Mouse (Mus musculus): Measurements from ENCODE around the gene Tgfa. TPM values are rescaled to one million over a fixed set of nuclear protein-coding genes. Genes with fewer than 3 reads are reported as not detected.

Tgfa gene
- polyA plus RNA-seq, 1 experiment: not detected

GRCm38 (mm10) chr6:86245965-86246364 is 50.9 kb downstream of the Tgfa start:
- Histone ChIP-seq H3K4me1 (ENCODE audit: control insufficient read depth) (no peaks in the 10 kb centered on the region), H3K36me3 (ENCODE audit: control insufficient read depth) (no peaks in the 10 kb centered on the region), H3K9me3 (ENCODE audit: control insufficient read depth, low read length) (no peaks in the 10 kb centered on the region), H3K4me3 (replicated peaks) (no peak overlapping the region), H3K27me3 (ENCODE audit: control insufficient read depth) (no peaks in the 10 kb centered on the region)
- TF ChIP-seq TAL1 (IDR thresholded peaks at IDR 0.05; ENCODE audit: low read length) (no peak), GATA1 (IDR thresholded peaks at IDR 0.05; ENCODE audit: low read length) (no peak)

- TF ChIP-seq TAL1 (IDR thresholded peaks at IDR 0.05; ENCODE audit: low read length) (no peak), GATA1 (IDR thresholded peaks at IDR 0.05; ENCODE audit: low read length) (no peak)
- no peaks in the 10 kb centered on the region for H3K36me3 ChIP-seq (ENCODE audit: control insufficient read depth)
- no peaks in the 10 kb centered on the region for H3K9me3 ChIP-seq (ENCODE audit: control insufficient read depth, low read length)
- no peaks in the 10 kb centered on the region for H3K27me3 ChIP-seq (ENCODE audit: control insufficient read depth)
- H3K4me3 ChIP-seq (replicated peaks): no peak overlapping the region
- H3K4me1 ChIP-seq (ENCODE audit: control insufficient read depth): no peaks in the 10 kb centered on the region
These were observed 53.5 kb downstream of the Tgfa start for GRCm38 (mm10) chr6:86248562-86248961.

DNA sequence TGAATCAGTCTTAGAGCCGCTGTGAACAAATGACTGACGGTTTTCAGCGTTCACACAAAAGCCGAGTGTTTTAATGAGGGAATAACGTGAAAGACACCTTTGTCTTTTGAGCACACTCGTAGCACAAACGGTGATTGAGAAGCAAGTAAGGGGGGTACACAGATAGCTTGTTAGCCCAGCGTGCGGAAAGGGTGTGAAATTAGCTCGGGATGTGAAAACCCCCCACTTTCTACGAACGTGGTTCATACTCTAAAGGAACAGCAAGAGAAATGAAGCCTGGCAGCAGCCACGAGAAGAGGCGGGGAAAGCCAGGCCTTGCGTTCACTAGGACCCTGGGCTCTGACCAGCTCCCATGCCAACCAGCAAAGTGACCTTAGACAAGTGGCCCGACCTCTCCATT is 54.0 kb downstream of the Tgfa start:
- TF ChIP-seq GATA1 (IDR thresholded peaks at IDR 0.05; ENCODE audit: low read length) (no peak), TAL1 (IDR thresholded peaks at IDR 0.05; ENCODE audit: low read length) (no peak)

DNA sequence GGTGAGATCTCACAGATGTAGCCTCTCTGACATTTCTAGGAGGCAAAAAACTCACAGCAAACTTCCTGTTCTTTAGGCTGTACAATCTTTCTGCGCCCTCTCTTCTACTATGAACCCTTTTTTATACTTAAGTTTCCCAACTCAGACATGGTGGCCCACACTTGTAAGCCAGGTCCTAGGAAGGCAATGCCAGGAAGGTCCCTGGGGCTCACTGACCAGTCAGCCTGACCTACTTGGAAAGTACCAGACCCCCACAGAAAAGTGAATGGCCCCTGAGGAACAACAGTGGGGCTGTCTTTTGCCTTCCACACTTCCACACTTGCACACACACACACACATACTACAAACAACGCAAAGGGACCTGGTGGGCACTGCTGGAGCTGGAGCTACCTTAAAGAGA is 55.2 kb downstream of the Tgfa start:
- H3K36me3 ChIP-seq (ENCODE audit: control insufficient read depth): no peaks in the 10 kb centered on the region
- H3K27me3 ChIP-seq (ENCODE audit: control insufficient read depth): no peaks in the 10 kb centered on the region
- H3K4me1 ChIP-seq (ENCODE audit: control insufficient read depth): no peaks in the 10 kb centered on the region
- TF ChIP-seq GATA1 (IDR thresholded peaks at IDR 0.05; ENCODE audit: low read length) (no peak), TAL1 (IDR thresholded peaks at IDR 0.05; ENCODE audit: low read length) (no peak)
- H3K4me3 ChIP-seq (replicated peaks): no peak overlapping the region
- no peaks in the 10 kb centered on the region for H3K9me3 ChIP-seq (ENCODE audit: control insufficient read depth, low read length)

More for the DNA sequence above, 54.0 kb downstream of the Tgfa start:
- Histone ChIP-seq H3K9me3 (ENCODE audit: control insufficient read depth, low read length) (no peaks in the 10 kb centered on the region), H3K4me3 (replicated peaks) (no peak overlapping the region), H3K36me3 (ENCODE audit: control insufficient read depth) (no peaks in the 10 kb centered on the region), H3K27me3 (ENCODE audit: control insufficient read depth) (no peaks in the 10 kb centered on the region), H3K4me1 (ENCODE audit: control insufficient read depth) (no peaks in the 10 kb centered on the region)

- Histone ChIP-seq H3K4me1 (ENCODE audit: control insufficient read depth) (no peaks in the 10 kb centered on the region), H3K27me3 (ENCODE audit: control insufficient read depth) (no peaks in the 10 kb centered on the region), H3K9me3 (ENCODE audit: control insufficient read depth, low read length) (no peaks in the 10 kb centered on the region), H3K36me3 (ENCODE audit: control insufficient read depth) (no peaks in the 10 kb centered on the region), H3K4me3 (replicated peaks) (no peak overlapping the region)
- TF ChIP-seq GATA1 (IDR thresholded peaks at IDR 0.05; ENCODE audit: low read length) (no peak), TAL1 (IDR thresholded peaks at IDR 0.05; ENCODE audit: low read length) (no peak)
These were observed 55.8 kb downstream of the Tgfa start for GRCm38 (mm10) chr6:86250830-86251229.

DNA sequence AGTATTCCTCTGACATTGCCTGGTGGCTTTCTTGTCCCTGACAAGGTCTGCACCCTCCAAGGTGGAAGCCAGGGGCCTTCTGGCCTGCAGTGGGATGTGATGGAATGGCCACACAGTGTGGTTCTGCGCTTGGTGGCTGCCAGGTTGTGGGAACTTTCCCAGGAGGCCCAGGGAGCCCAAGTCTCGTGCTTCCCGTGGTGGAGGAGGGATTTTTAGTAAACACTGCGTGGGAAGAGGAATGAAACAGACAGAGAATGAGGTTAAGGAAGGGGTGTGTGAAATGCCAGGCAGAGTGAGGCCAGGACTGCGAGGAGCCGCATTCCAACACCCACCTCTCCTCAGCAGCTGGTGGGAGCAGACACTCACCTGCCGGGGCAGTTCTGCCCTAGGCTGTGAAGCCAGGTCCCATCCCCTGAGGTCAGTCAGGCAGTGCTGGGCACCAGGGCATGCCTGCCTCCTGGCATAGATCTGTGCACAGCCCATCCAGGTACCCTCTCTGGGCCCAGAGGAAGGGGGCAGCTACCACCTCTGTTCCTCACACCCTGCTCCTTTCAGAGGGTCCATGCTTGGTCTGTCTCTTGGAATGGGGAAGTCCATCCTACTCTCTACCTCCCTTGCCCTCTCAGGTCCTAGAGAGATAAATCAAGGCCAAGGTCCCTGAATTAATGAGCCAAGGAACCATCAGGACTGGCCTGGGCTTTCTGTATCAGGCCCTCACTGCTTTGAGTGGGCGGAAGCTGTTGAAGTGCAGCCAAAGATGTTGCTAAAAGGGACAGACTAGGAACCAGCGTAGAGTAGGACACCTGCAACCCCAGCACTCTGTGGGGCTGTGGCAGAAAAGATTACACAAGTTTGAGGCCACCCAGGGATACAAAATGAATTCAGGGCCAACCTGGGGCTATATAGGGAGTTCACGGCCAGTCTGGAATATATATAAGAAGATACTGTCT is 57.4 kb downstream of the Tgfa start:
- Histone ChIP-seq H3K4me1 (ENCODE audit: control insufficient read depth) (no peaks in the 10 kb centered on the region), H3K36me3 (ENCODE audit: control insufficient read depth) (no peaks in the 10 kb centered on the region), H3K27me3 (ENCODE audit: control insufficient read depth) (no peaks in the 10 kb centered on the region), H3K4me3 (replicated peaks) (no peak overlapping the region), H3K9me3 (ENCODE audit: control insufficient read depth, low read length) (no peaks in the 10 kb centered on the region)
- TF ChIP-seq TAL1 (IDR thresholded peaks at IDR 0.05; ENCODE audit: low read length): no peak
- TF ChIP-seq GATA1 (IDR thresholded peaks at IDR 0.05; ENCODE audit: low read length): no peak

DNA sequence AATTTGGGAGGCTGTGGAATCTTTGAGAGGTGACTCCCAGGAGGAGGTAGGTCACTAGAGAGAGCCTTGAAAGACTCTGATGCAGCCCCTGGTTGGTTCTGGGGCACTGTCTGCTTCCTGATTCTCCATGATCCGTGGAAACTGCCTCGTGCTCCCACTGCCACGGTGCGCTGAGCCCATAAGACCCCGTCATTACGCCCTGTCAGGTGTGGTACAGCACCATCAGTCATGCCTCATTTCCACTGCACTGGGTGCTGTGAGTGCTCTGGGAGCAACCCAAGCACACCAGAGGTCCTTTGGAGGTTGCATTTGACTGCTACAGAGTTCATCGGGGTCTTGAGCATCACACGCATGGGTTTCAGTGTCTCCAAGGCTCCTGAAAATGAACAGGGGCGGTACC is 60.9 kb downstream of the Tgfa start:
- H3K4me1 ChIP-seq (ENCODE audit: control insufficient read depth): no peaks in the 10 kb centered on the region
- no peaks in the 10 kb centered on the region for H3K36me3 ChIP-seq (ENCODE audit: control insufficient read depth)
- no peaks in the 10 kb centered on the region for H3K9me3 ChIP-seq (ENCODE audit: control insufficient read depth, low read length)
- H3K4me3 ChIP-seq (replicated peaks): no peak overlapping the region
- TF ChIP-seq GATA1 (IDR thresholded peaks at IDR 0.05; ENCODE audit: low read length) (no peak), TAL1 (IDR thresholded peaks at IDR 0.05; ENCODE audit: low read length) (no peak)
- H3K27me3 ChIP-seq (ENCODE audit: control insufficient read depth): no peaks in the 10 kb centered on the region

DNA sequence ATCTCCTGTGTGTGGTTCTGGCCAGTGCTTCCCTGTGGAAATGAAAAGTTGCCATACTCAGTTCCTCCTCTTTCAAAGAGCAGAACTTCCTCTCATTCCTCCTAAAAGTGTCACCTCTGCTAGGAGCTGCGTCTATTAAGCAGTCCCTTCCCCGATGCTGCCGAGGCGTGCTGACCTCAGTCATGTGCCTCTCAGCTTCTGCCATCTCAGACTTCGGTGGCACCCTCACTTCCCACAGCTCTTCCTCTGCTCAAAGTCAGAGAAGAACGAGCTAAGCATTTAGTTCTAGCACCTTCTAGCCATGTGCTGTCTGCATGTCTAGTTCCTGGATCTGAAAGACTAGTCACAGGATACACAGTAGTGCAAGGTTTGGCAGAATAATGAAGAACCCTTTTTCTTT is 64.2 kb downstream of the Tgfa start:
- no peak overlapping the region for H3K4me3 ChIP-seq (replicated peaks)
- H3K27me3 ChIP-seq (ENCODE audit: control insufficient read depth): no peaks in the 10 kb centered on the region
- H3K4me1 ChIP-seq (ENCODE audit: control insufficient read depth): no peaks in the 10 kb centered on the region
- H3K36me3 ChIP-seq (ENCODE audit: control insufficient read depth): no peaks in the 10 kb centered on the region
- no peaks in the 10 kb centered on the region for H3K9me3 ChIP-seq (ENCODE audit: control insufficient read depth, low read length)
- TF ChIP-seq GATA1 (IDR thresholded peaks at IDR 0.05; ENCODE audit: low read length) (no peak), TAL1 (IDR thresholded peaks at IDR 0.05; ENCODE audit: low read length) (no peak)

GRCm38 (mm10) chr6:86260322-86261050 is 65.5 kb downstream of the Tgfa start:
- Histone ChIP-seq H3K27me3 (ENCODE audit: control insufficient read depth) (no peaks in the 10 kb centered on the region), H3K9me3 (ENCODE audit: control insufficient read depth, low read length) (no peaks in the 10 kb centered on the region), H3K4me3 (replicated peaks) (no peak overlapping the region), H3K36me3 (ENCODE audit: control insufficient read depth) (no peaks in the 10 kb centered on the region), H3K4me1 (ENCODE audit: control insufficient read depth) (no peaks in the 10 kb centered on the region)
- TF ChIP-seq GATA1 (IDR thresholded peaks at IDR 0.05; ENCODE audit: low read length) (no peak), TAL1 (IDR thresholded peaks at IDR 0.05; ENCODE audit: low read length) (no peak)
